Mouse (Mus musculus) spleen, postnatal 10 days (tissue): ENCODE data around the gene Gm35315.
"Not testable (repeated sequence)": the region's sequence is repeated elsewhere in the genome, so short reads cannot be mapped to it uniquely, and the experiment has no call there.

Experiments used
- DNase-seq, 2 experiments: peaks; one replicate each; pipeline ENCODE4 v3.0.0; 2021 to 2022; ENCODE audit warnings: low spot score in 2 of 2

The Gm35315 gene

GRCm38 (mm10) chr5:110094030-110094846 is at the start of gene Gm35315:
Gene Gm35315 (minus strand): TSS chr5:110094420.
- peak; percentile 73 to 85 for DNase-seq

DNA sequence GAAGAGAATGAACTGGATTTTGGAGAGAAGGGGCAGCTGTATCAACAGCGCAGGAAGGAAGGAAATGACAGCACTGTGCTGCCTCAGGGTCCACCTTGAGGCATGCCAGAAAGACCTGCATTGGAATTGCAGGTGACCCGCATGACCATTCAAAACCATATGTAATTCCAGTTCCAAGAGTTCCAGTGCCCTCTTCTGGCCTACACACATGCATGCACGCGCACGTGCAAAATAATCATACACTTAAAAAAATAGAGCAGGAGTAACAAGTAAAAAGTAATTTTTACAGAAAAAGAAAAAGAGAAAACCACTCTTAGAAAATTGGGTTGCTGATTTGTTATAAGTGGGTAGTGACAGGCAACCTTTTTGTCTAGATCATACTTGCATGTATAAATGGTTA is 48.8 kb upstream of the Gm35315 start:
- DNase-seq, result no peak

DNA sequence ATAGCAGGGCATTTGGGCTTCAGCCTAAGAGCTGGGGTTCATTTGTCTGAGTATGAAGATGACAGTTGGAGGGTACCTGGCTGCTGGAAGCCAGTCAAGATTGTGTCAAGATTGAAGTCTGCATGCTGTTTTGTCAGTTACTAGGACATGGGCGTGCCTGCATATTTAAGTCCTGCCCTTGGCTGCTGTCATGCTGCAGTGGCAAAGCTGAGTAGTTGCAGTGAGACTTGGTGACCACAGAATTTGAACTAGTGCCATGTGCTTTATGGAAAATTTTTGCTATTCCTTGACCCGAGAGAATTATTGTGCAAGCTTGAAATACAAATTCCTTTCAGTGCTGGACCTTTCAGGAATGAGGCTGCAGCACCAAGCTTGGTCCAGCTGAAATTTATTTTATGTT is 48.1 kb upstream of the Gm35315 start:
- no peak for DNase-seq

DNA sequence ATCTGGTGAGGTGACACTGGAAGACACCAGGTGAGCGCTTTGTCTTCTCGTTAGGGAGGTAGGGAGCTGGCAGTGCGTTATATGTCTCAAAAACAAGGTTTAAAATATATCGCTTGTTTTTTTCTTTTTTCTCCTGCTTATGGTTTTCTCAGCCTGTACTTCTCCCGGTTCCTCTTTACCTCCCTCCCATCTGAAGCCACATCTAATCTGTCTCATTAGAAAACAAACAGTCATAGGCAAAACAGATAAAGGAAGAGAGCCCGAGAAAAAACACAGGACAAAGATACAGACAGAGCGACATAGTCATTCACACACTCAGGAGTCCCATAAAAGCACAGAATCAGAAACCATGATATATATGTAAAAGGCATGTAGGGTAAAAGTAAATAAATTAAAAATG is 46.2 kb upstream of the Gm35315 start:
- no peak for DNase-seq

DNA sequence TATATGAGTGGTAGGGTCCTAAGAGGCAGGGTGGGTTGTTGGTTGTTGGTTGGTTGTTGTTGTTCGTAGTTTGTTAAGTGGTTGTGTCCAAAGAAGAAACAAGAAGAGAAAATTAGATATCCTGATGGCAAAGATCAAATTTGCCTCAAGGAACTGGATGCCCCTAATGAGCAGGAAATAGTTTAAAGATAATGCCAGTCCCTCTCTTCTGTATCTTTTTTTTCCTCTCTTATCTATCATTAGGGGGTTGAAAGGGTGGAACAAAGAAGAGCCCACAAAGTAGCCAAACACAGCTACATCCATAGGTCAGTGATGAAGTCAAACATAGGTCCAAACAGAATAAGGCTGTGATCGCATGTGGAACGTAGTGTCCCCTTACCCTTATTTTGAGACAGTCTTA is 45.1 kb upstream of the Gm35315 start:
- no peak for DNase-seq

DNA sequence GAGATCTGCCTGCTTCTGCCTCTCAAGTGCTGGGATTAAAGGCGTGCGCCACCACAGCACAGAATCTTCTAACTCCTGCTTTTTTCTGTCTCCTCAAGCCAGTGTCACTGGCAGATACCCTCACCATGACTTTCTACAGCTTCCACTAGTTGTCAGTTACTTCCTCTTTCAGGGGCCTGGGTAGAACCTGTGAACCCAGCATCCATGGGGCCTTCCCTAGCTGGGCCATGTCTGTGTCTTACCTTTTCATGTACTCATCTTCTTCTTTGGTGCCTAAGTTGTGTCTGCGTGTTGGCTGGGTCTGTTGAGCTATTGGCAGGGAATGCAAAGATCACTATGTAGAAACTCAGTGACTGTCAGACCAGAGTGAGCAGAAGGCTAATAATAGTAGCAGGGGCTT is 43.6 kb upstream of the Gm35315 start:
- no peak for DNase-seq

DNA sequence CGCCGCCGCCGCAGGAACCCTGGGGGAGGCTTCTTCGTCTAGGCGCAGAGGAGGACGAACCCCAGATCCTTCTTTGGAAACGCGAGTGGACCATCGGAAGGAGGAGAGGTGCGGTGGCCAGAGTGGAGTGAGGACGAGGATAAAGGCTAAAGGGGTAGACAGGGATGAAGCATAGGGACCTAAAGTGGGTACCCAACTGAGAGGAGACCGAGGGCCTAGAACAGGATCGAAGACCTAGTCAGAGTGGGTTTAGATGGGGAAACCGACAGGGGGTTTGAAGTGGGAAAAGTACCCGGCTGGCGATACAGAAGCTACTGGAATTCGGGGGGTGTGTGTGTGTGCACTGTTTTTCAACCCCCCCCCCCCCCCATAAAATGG is 41.9 kb upstream of the Gm35315 start:
- DNase-seq, result no peak

- peak; percentile 99 for DNase-seq
Measured at GRCm38 (mm10) chr5:110135293-110136086, 41.3 kb upstream of the Gm35315 start, which contains the start of gene Chfr. Gene Chfr (plus strand): TSS chr5:110135842.

- not testable (repeated sequence) for DNase-seq
Measured at GRCm38 (mm10) chr5:110122380-110122779, 28.2 kb upstream of the Gm35315 start.

DNA sequence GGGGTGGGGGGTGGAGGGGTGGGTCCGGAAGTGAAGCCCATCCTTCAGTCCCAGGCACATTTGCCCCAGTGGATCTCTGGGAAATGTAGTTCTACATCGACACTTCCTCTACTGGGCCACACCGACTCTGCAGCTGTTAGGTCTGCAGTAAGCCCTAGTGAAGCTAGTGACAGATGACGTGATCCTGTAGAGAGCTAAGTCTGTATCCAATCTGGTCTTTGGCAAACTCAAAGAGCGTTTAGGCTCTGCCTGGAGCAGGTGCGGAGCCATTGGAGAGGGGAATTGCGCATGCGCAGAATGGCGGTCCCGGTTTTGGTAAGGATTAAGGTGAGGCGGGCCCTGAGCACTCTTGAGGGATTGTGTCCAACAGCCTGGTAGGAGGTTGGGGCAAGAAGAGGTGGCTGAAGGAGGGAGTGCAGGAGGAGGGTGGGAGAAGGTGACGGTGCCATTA is 15.8 kb upstream of the Gm35315 start, which contains the start of gene Zfp605:
Gene Zfp605 (plus strand): TSS at position 102 of the 451 bp plus-strand sequence.
- peak; percentile 81 to 88 for DNase-seq

- DNase-seq, result no peak
Measured at GRCm38 (mm10) chr5:110108305-110108628, 14.0 kb upstream of the Gm35315 start.

DNA sequence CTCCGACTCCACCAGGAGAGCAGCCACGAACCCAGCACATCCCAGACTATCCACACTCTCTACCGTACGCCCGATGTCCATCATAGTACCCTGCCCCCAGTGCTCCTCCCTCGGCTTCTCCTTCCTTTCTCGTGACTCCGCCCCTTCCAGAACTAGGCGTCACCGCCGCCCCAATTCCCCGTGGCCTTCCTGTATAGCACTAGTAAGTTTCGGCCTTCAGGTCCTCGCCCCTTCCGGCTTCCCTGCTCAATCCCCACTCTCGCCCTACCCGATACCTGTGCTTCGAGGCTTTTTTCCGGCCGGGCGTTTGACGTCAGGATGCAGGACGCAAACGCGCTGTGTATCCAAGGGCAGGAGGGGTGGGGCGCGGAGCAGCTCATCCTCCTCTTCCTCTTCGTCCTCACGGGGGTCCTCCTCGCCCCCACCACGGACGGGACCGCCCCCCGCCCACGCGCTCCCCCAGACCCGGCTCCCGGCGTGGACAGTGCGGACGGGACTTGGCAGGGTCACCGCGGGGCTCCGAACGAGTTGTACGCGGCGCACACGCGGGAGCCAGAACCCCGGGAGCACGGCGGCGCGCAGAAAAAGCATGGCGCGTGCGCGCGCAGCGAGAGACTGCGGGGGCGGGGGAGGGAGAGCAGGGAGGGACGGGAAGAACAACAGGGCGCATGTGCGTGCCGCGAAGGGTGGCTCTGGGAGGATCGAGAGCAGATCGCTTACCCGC is 13.5 kb upstream of the Gm35315 start, which contains the start of gene Gtpbp6:
Gene Gtpbp6 (minus strand): TSS at position 617 of the 724 bp plus-strand sequence.
- DNase-seq, result peak; percentile 82 to 95

DNA sequence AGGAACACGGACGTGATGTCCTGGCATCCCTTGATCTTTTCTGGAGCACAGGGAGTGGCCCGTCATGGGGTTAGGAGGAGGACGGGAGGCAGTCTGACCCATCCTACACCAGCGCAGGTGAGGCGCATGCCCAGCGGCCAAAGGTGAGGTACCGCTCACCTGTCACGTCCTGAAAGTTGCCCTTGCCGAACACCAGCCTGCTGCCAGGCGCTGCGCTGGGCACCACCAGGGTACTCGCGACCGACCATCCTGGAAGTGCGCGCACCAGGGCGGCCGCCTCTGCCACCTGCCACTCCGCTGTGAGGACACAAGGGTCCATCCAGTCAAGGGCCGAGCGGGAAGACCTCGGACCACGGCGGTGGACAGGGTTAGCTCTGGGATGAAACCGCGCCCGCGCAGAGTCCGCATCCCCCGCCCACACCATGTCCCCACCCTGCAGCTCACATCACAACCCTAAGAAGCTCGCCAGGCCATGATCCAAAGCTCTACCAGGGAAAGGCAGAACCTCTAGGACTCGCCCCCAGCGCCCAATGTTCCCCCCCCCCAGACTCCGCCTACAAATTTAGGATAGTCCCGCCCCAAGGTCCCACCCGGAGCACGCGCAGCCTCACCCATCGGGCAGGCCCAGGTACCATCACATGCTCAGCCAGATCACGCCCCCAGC is 12.8 kb upstream of the Gm35315 start:
- peak in 1 of 2 experiments; percentile 28 for DNase-seq

- DNase-seq, result no peak
Measured at GRCm38 (mm10) chr5:110106140-110106871, 12.1 kb upstream of the Gm35315 start.

- DNase-seq, result no peak
Measured at GRCm38 (mm10) chr5:110104616-110105380, 10.6 kb upstream of the Gm35315 start.

DNA sequence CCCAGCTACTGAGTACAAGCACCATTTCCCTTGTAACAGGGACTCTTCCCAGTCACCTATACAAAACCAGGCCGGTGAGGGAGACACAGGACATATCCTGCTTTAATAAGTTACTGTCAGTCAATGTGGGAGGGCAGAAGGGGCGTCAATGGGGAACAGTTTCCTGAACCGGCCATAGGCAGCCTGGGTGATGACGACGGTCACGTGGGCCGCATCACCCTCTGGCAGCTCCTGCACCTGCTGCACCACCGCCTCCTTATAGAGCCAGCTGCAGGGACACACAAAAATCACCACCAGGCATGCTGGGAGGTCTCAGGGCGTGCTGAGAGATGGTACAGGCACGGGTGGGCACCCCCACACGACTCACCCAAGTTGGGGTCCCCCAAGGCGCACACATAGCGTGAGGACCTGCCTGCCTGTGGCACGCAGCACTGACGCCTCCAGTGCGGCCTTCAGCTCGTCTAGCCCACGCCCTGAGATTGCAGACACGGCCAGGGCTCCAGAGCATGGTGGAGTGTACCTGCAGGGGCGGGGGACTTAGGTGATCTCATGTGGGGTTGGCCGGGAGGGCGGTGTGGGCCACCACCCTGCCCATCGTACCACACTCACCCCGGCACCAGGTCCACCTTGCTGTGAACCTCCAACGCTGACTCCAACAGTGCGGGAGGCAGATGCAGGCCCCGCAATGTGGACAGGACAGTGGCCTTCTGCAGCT is 9.8 kb upstream of the Gm35315 start:
- DNase-seq, result no peak

DNA sequence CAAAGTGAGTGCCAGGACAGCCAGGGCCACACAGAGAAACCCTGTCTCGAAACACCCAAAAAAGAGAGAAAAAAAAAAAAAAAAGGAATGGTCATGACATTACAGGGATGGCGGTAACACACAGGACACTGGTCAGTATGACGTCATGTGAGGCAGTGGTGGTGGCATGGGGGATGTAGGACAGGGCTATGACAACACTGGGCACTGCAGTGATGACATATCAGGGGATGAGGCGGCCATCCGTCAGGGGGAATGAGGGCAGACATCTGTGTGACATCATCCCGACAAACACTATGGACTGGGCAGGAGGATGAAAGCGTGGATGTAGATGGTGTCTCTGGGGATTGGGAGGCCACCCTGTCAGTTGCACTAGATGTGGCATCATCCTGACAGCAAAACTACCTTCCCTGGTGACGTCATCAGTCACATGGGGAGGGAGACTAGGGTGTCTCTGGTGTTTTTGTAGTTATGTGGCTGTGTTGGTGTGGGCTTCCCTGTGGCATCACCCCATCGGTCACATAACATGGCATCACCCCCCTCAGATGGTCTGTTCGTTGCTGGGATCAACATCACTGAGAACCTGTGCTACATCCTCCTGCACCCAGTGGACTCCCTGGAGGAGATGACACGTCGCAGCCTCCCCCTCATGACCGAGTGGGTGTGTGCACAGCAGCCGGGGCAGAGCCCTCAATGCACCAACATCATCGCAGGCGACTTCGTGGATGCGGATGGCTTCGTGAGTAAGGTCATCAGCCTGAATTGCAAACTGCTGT is 8.8 kb upstream of the Gm35315 start:
- DNase-seq, result no peak

DNA sequence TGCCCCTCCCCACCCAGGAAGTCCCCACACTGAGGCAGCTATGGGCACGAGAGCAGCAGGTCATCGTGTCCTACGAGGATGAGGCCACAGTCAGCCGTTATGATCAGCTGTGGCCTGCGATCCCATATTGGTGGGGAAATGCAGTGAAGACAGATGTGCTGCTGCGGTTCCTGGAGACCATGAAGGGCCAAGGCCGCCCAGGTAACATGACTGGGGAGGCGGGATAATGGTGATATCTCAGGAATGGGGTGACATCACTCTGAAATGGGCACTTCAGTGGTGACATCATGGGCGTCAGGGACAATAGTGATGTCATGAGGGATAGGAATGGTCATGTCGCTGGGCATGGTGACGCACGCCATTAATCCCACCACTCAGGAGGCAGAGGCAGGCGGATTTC is 8.2 kb upstream of the Gm35315 start:
- no peak for DNase-seq
